Mouse (Mus musculus) bone marrow, adult 2 months (tissue): ENCODE data around the gene Lilra6. TPM values are rescaled to one million over a fixed set of nuclear protein-coding genes. Genes with fewer than 3 reads are reported as not detected.
A peak's percentile ranks its signal among the peaks of the same experiment; 100 is the strongest.
"Not testable (repeated sequence)": the region's sequence is repeated elsewhere in the genome, so short reads cannot be mapped to it uniquely, and the experiment has no call there.

Source experiments
- H3K27ac ChIP-seq: fragments of 200-500 bp; 2 replicates; pipeline ENCODE4 v1.5.1; 2012; ENCODE audit warnings: low read depth, mild to moderate bottlenecking, control low read depth, inconsistent platforms, low read length; ENCODE audit not compliant: control insufficient read depth, poor library complexity, insufficient read depth
- H3K4me1 ChIP-seq: fragments of 200-500 bp; 2 replicates; pipeline ENCODE4 v1.6.1; 2011; ENCODE audit warnings: low read length; ENCODE audit not compliant: control insufficient read depth, insufficient read depth
- H3K4me3 ChIP-seq: fragments of 200-500 bp; replicated peaks from 2 replicates; pipeline ENCODE3; 2011; ENCODE audit warnings: mild to moderate bottlenecking, low read depth, low read length, control low read depth; ENCODE audit not compliant: control insufficient read depth
- CTCF ChIP-seq: fragments of 200-500 bp; IDR thresholded peaks from 2 replicates; pipeline ENCODE4 v1.5.1; 2011; ENCODE audit warnings: low read length, control low read depth; ENCODE audit not compliant: control insufficient read depth, insufficient read depth
- POLR2A ChIP-seq: fragments of 200-500 bp; IDR thresholded peaks from 2 replicates; pipeline ENCODE4 v1.6.1; 2011; ENCODE audit warnings: low read depth, mild to moderate bottlenecking, control low read depth, low read length, borderline replicate concordance; ENCODE audit not compliant: control insufficient read depth
- WGBS: fragments of 180-500 bp; shearing (Covaris S2); methylation state at CpG from one replicate; pipeline ENCODE4 v1.1.7; 2018; 5-methylcytosine and 5-hydroxymethylcytosine counted together
- polyA plus RNA-seq: library from polyadenylated mRNA; stranded (reverse); fragments of >200 nt; gene quantifications from 2 replicates; pipeline ENCODE4 v1.2.4, GENCODE M21; 2011; ENCODE audit warnings: low replicate concordance; ENCODE audit not compliant: missing spikeins, insufficient read depth, insufficient read length

Lilra6 gene
- polyA plus RNA-seq: 5.3 and 20.8 TPM in 2 replicates

- Histone ChIP-seq H3K27ac (peak within 1 kb of the TSS; percentile 54), H3K4me3 (peak within 1 kb of the TSS; percentile 49)
- not testable (repeated sequence) for H3K4me1 ChIP-seq
- 8% methylated on average over 2 of the region's 2 CpGs for WGBS
Measured at GRCm38 (mm10) chr7:3915387-3915786, at the start of gene Lilra6. Gene Lilra6 (minus strand): TSS chr7:3915503.

- TF ChIP-seq POLR2A (no peak), CTCF (no peak)
- H3K27ac ChIP-seq: no peak overlapping the region
- no peaks in the 10 kb centered on the region; the same call in 1 of the 2 replicates for H3K4me1 ChIP-seq
- H3K4me3 ChIP-seq: no peak overlapping the region
- 35% methylated on average over 2 of the region's 2 CpGs for WGBS
Measured at GRCm38 (mm10) chr7:3962017-3962416, 46.7 kb upstream of the Lilra6 start.

GRCm38 (mm10) chr7:3957387-3957786 lies 42.1 kb upstream of the Lilra6 start:
- no peaks in the 10 kb centered on the region; the same call in 1 of the 2 replicates for H3K4me1 ChIP-seq
- 60% methylated on average over 3 of the region's 3 CpGs for WGBS
- no peak overlapping the region for H3K27ac ChIP-seq
- TF ChIP-seq CTCF (no peak), POLR2A (no peak)
- no peak overlapping the region for H3K4me3 ChIP-seq

GRCm38 (mm10) chr7:3949159-3949558 lies 33.9 kb upstream of the Lilra6 start:
- Histone ChIP-seq H3K4me1 (no peaks in the 10 kb centered on the region; the same call in 1 of the 2 replicates), H3K4me3 (no peak overlapping the region), H3K27ac (no peak overlapping the region)
- whole genome bisulfite sequencing: 57% methylated on average over 3 of the region's 3 CpGs
- no peak for TF ChIP-seq CTCF
- no peak for TF ChIP-seq POLR2A

GRCm38 (mm10) chr7:3948223-3948622 lies 32.9 kb upstream of the Lilra6 start:
- no peak for TF ChIP-seq CTCF
- TF ChIP-seq POLR2A: no peak
- Histone ChIP-seq H3K27ac (no peak overlapping the region), H3K4me1 (no peaks in the 10 kb centered on the region; the same call in 1 of the 2 replicates), H3K4me3 (no peak overlapping the region)
- WGBS: 43% methylated on average over 4 of the region's 4 CpGs

- no peak for TF ChIP-seq POLR2A
- TF ChIP-seq CTCF: no peak
- 31% methylated on average over 4 of the region's 4 CpGs for WGBS
- Histone ChIP-seq H3K4me3 (no peak overlapping the region), H3K4me1 (no peaks in the 10 kb centered on the region; the same call in 1 of the 2 replicates), H3K27ac (no peak overlapping the region)
Measured at GRCm38 (mm10) chr7:3946117-3946516, 30.8 kb upstream of the Lilra6 start.

- TF ChIP-seq CTCF: no peak
- 0% methylated on average over 3 of the region's 3 CpGs for WGBS
Measured at GRCm38 (mm10) chr7:3940915-3941314, 25.6 kb upstream of the Lilra6 start.

GRCm38 (mm10) chr7:3939866-3940525 lies 24.7 kb upstream of the Lilra6 start:
- 60% methylated on average over 1 of the region's 1 CpGs for WGBS
- H3K4me3 ChIP-seq: no peak overlapping the region
- TF ChIP-seq POLR2A (no peak), CTCF (no peak)

More at GRCm38 (mm10) chr7:3940915-3941314, 25.6 kb upstream of the Lilra6 start:
- no peak overlapping the region for H3K4me3 ChIP-seq
- H3K4me1 ChIP-seq: peaks cover 1% of the 10 kb centered on the region; the same call in 1 of the 2 replicates
- no peak overlapping the region; the same call in 1 of the 2 replicates for H3K27ac ChIP-seq

GRCm38 (mm10) chr7:3935473-3935872 lies 20.2 kb upstream of the Lilra6 start:
- not testable (repeated sequence) for H3K4me3 ChIP-seq, H3K4me1 ChIP-seq, H3K27ac ChIP-seq

More at GRCm38 (mm10) chr7:3939866-3940525, 24.7 kb upstream of the Lilra6 start:
- Histone ChIP-seq H3K4me1 (peaks cover 1% of the 10 kb centered on the region; the same call in 1 of the 2 replicates), H3K27ac (no peak overlapping the region)
